Mouse (Mus musculus) limb, embryonic 14.5 days (tissue): Measurements from ENCODE around the gene Vpreb3. TPM values are rescaled to one million over a fixed set of nuclear protein-coding genes. Genes with fewer than 3 reads are reported as not detected.

Source experiments
- ATAC-seq: fragments of 200-750 bp; cut with Nextera tagmentation; 2 replicates; pipeline ENCODE4 v1.8.0; 2017; ENCODE audit warnings: low read depth, moderate number of reproducible peaks, moderate TSS enrichment; ENCODE audit not compliant: low FRiP score
- DNase-seq: peaks from one replicate; pipeline ENCODE4 v3.0.0-alpha.2; 2015; ENCODE audit warnings: low spot score
- H3K27ac ChIP-seq: fragments of 300-500 bp; sonication (generic); replicated peaks from 2 replicates; pipeline ENCODE4 v1.5.1; 2014; ENCODE audit warnings: low read depth, mild to moderate bottlenecking, low read length, moderate library complexity, mixed read lengths
- H3K27me3 ChIP-seq: fragments of 300-500 bp; sonication (generic); 2 replicates; pipeline ENCODE4 v1.6.1; 2014; ENCODE audit warnings: low read length, mixed read lengths; ENCODE audit not compliant: control insufficient read depth, insufficient read depth
- H3K36me3 ChIP-seq: fragments of 300-500 bp; sonication (generic); 2 replicates; pipeline ENCODE4 v1.6.1; 2014; ENCODE audit warnings: mild to moderate bottlenecking, low read length, moderate library complexity, mixed read lengths; ENCODE audit not compliant: control insufficient read depth, insufficient read depth
- H3K4me1 ChIP-seq: fragments of 300-500 bp; sonication (generic); 2 replicates; pipeline ENCODE4 v1.6.1; 2014; ENCODE audit warnings: antibody characterized with exemption, low read length, mixed read lengths; ENCODE audit not compliant: control insufficient read depth, insufficient read depth
- H3K4me2 ChIP-seq: fragments of 300-500 bp; sonication (generic); replicated peaks from 2 replicates; pipeline ENCODE4 v1.6.1; 2014; ENCODE audit warnings: low read depth, mild to moderate bottlenecking, low read length, moderate library complexity; ENCODE audit not compliant: severe bottlenecking
- H3K4me3 ChIP-seq: fragments of 300-500 bp; sonication (generic); replicated peaks from 2 replicates; pipeline ENCODE4 v1.5.1; 2014; ENCODE audit warnings: low read length
- H3K9ac ChIP-seq: fragments of 300-500 bp; sonication (generic); 2 replicates; pipeline ENCODE4 v1.6.1; 2014; ENCODE audit warnings: mild to moderate bottlenecking, low read depth, low read length, moderate library complexity; ENCODE audit not compliant: severe bottlenecking
- H3K9me3 ChIP-seq: fragments of 300-500 bp; sonication (generic); 2 replicates; pipeline ENCODE4 v1.6.1; 2016; ENCODE audit warnings: low read length; ENCODE audit not compliant: control insufficient read depth
- POLR2A ChIP-seq: fragments of 200-500 bp; IDR thresholded peaks from 2 replicates; pipeline ENCODE4 v1.8.0; 2012; ENCODE audit warnings: inconsistent platforms, mild to moderate bottlenecking, moderate library complexity, borderline replicate concordance; ENCODE audit not compliant: insufficient read depth, insufficient read length; ENCODE audit errors: extremely low read depth
- WGBS: fragments of 180-500 bp; shearing (Covaris S2); extraction: QIAGEN DNeasy Blood & Tissue Kit; methylation state at CpG from one replicate; pipeline ENCODE4 v1.1.7; 2014; 5-methylcytosine and 5-hydroxymethylcytosine counted together
- polyA plus RNA-seq, 2 experiments: library from polyadenylated mRNA; depleted of rRNA in 1 of 2; stranded (reverse) in 1 of 2; unstranded in 1 of 2; fragments of >200 nt; fragmentation: Nextera tagmentation in 1 of 2; extraction: Ambion mirVana in 1 of 2; gene quantifications; 2 replicates each; pipeline versions ENCODE4 v1.2.1 to v1.2.3; 2012 to 2014

The Vpreb3 gene
- polyA plus RNA-seq, 2 experiments = 0.15 to 0.76 TPM

DNA sequence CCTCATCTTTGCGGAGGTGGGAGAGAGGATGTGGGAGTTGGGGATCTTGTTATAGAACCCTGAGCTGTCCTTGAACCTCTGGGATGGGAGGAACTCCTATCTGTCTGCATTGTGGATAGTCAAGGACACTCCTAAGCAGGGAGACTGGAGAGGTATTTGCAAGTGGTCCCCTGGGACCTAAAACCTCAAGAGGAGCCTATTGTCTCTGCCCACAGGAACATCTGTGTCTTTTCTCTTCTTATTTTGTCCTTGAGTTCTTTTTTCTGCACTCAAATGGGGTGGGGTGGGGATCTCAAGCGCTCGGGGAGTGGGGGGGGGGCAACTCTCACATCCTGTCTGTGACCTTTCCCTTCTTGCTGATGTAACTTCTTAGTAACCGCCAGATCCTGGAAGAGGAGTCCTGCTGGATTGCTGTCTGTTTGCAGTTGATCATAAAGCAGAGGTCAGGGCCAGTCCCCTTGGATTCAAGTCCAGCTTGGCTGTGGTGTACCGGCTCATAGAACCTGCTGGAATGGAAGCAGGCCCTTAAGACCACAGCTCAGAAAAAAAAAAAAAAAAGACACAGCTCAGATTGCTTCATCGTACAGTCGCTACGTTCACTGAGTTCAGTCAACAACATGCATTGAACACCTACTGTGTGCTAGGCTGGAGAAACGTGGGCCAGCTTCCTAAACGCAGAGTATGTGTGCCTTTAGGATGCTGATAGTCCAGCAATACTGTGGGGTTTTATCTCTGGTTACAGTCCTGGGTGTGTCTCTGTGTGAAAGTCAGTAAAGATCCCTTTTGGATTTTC, 4.8 kb upstream of the Vpreb3 start:
- 60% methylated on average over 10 of the region's 10 CpGs for WGBS
- no peak for ATAC-seq

DNA sequence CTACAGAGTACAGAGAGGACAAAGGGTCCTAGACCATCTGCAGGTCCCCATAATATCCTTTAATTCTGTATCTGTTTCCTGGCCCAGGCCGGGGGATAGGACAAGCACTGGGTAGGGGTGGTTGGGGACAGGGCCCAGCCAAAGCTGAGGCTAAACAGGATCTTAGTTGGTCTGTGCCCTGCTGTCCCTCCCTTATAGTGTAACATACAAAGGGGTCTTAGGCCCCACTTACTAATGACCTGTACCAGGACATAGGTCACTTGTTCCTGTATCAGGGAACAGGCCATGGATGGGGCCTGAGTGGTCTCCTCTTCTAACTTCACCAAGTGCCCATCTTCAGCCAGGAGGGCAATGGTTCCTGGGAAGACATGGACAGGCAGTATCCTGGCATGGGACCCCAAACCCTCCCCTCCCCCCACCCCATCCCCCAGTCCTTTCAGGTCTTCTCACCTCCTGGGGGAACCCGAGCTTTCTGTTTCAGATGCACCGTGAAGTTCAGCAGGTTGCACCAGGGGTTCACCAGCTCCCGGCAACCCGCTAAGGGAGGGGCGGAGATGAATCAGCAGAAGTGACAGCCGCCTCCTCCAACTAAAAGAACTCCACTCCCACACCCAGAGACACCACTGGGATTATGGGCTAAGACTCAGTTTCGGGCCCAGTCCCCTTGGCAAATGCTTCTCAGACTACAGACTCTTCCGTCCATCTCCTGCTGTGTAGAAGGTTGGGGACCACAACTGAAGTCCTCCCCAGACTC, 3.2 kb upstream of the Vpreb3 start:
- Histone ChIP-seq H3K9ac (no peak overlapping the region), H3K4me1 (peaks cover 4% of the 10 kb centered on the region), H3K4me3 (no peak overlapping the region), H3K4me2 (no peak overlapping the region), H3K27ac (no peak overlapping the region), H3K27me3 (peaks cover 21% of the 10 kb centered on the region), H3K36me3 (no peaks in the 10 kb centered on the region), H3K9me3 (no peaks in the 10 kb centered on the region)
- DNase-seq = no peak
- no peak for ATAC-seq
- TF ChIP-seq POLR2A = no peak
- 41% methylated on average over 9 of the region's 9 CpGs for WGBS

More for the DNA sequence above, 4.8 kb upstream of the Vpreb3 start:
- Histone ChIP-seq H3K27ac (no peak overlapping the region), H3K4me2 (no peak overlapping the region), H3K36me3 (no peaks in the 10 kb centered on the region), H3K27me3 (peaks cover 21% of the 10 kb centered on the region), H3K9ac (no peak overlapping the region), H3K4me1 (peaks cover 4% of the 10 kb centered on the region), H3K4me3 (no peak overlapping the region), H3K9me3 (no peaks in the 10 kb centered on the region)
- no peak for TF ChIP-seq POLR2A
- no peak for DNase-seq

DNA sequence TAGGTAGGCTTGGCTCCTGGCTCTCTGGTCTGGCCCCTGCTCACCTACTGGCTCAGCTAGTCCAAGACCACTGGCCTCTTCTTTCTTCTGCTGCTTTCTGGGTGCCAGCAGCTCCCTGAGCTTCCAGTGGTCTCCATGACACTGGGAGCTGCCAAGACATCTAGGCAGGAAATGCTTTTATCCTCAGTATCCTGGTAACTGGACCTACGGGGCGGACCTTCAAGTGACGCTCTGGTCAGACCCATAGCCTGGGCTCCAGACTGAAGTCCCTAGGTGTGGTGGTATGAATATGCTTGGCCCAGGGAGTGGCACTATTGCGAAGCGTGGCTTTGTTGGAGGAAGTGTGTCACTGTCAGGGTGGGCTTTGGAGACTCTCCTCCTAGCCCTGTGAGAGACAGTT, 2.3 kb upstream of the Vpreb3 start, which contains the start of gene Gm867:
TSS of gene Gm867 (minus strand) at position 153 of the 400 bp plus-strand sequence.
- TF ChIP-seq POLR2A = no peak
- Histone ChIP-seq H3K4me3 (no peak within 1 kb of the TSS), H3K9me3 (no peaks in the 10 kb centered on the region), H3K4me1 (peaks cover 4% of the 10 kb centered on the region), H3K27me3 (peaks cover 21% of the 10 kb centered on the region), H3K27ac (no peak within 1 kb of the TSS), H3K36me3 (no peaks in the 10 kb centered on the region), H3K4me2 (no peak within 1 kb of the TSS), H3K9ac (no peak within 1 kb of the TSS)
- DNase-seq = no peak
- no peak for ATAC-seq
- 72% methylated on average over 5 of the region's 5 CpGs for WGBS

DNA sequence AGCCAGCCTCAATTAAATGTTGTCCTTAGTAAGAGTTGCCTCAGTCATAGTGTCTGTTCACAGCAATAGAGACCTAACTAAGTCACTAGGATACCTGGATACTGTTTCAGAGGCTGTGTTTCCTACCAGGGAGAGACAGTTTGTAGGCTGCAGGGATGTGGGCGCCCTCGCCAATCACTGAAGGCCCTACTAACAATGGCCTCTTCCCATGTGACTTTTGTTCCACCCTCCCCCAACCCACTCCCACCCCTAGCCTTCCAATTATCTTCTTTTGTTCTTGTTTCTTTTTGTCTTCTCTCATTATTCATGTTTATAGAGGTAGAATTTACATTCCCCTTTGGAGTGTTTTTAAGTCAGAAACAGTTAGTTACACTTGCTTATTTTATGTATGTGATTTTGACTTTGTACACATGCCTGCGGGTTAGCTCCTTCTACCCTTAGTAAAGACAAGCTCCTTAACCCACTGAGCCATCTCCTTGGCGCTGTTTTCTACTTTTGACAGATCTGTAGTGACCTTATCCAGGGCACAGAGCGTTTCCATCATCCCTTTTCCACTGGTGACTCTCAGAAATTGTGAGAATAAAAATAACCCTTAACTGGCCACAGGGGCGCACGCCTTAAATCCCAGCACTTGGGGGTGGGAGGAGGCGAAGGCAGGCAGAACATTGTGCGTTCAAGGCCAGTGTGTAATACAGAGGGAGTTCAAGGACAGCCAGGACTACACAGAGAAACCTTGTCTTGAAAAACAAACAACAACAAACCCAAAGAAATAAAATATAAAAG, 1.6 kb upstream of the Vpreb3 start:
- no peak overlapping the region for H3K4me2 ChIP-seq
- H3K4me1 ChIP-seq = no peaks in the 10 kb centered on the region
- H3K27me3 ChIP-seq = peaks cover 15% of the 10 kb centered on the region
- DNase-seq (no peak), ATAC-seq (no peak)
- H3K36me3 ChIP-seq = no peaks in the 10 kb centered on the region
- no peak overlapping the region for H3K9ac ChIP-seq
- no peak overlapping the region for H3K27ac ChIP-seq
- no peaks in the 10 kb centered on the region for H3K9me3 ChIP-seq
- no peak for TF ChIP-seq POLR2A
- WGBS = 78% methylated on average over 9 of the region's 9 CpGs
- H3K4me3 ChIP-seq = no peak overlapping the region

DNA sequence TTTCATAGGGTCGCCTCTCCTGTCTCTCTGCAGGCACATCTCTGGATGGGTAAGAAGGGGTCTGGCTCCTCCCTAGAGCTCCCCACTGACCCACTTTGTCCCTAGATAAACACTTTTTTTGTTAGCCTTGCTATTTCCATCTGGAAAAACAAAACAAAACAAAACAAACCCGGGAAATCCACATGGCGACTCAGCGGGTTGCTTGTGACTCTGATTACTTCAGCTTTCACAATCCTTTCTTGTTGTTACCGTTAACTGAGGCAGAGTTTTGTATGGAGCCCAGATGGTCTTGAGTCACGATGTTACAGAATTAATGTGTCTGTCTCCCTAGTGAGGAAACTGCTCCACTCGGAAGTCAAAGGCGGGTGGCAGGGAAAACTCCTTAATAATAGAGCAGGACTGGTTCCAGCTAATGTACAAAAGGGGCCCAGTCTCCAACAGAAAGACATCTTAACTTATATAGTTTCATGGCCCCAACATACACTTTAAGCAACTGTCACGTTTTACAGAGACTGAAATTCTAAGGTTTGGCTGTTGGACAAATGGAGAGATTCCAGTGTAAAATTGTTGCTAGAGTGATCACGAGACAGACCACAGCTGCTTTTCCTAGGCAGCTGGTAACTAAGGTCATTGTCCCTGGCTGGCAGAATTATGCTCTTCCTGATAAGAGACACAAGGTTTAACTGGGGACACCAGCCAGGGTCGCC, 1.4 kb downstream of the Vpreb3 start:
- H3K36me3 ChIP-seq = no peaks in the 10 kb centered on the region
- WGBS = 44% methylated on average over 11 of the region's 11 CpGs
- no peak overlapping the region for H3K4me2 ChIP-seq
- no peak overlapping the region for H3K27ac ChIP-seq
- H3K9me3 ChIP-seq = no peaks in the 10 kb centered on the region
- DNase-seq (no peak), ATAC-seq (no peak)
- no peaks in the 10 kb centered on the region for H3K4me1 ChIP-seq
- TF ChIP-seq POLR2A = no peak
- no peaks in the 10 kb centered on the region for H3K27me3 ChIP-seq
- no peak overlapping the region for H3K4me3 ChIP-seq
- H3K9ac ChIP-seq = no peak overlapping the region
